Mouse (Mus musculus) stomach, embryonic 14.5 days (tissue): ENCODE measurements around the gene Nudt3. TPM values are rescaled to one million over a fixed set of nuclear protein-coding genes. Genes with fewer than 3 reads are reported as not detected.
A peak's percentile ranks its signal among the peaks of the same experiment; 100 is the strongest.

ENCODE experiments used
- ATAC-seq: fragments of 200-750 bp; cut with Nextera tagmentation; 2 replicates; pipeline ENCODE4 v1.8.0; 2017; ENCODE audit warnings: low read depth, moderate TSS enrichment; ENCODE audit not compliant: insufficient number of reproducible peaks, insufficient read depth, low FRiP score
- H3K27ac ChIP-seq: fragments of 300-500 bp; sonication (generic); 2 replicates; pipeline ENCODE4 v1.5.1; 2014; ENCODE audit warnings: mild to moderate bottlenecking, low read length, moderate library complexity, mixed read lengths
- H3K27me3 ChIP-seq: fragments of 300-500 bp; sonication (generic); 2 replicates; pipeline ENCODE4 v1.6.1; 2014; ENCODE audit warnings: low read length, control low read depth, mixed read lengths; ENCODE audit not compliant: control insufficient read depth, insufficient read depth
- H3K36me3 ChIP-seq: fragments of 300-500 bp; sonication (generic); 2 replicates; pipeline ENCODE4 v1.6.1; 2014; ENCODE audit warnings: mild to moderate bottlenecking, control low read depth, low read length, moderate library complexity, mixed read lengths; ENCODE audit not compliant: control insufficient read depth, insufficient read depth
- H3K4me1 ChIP-seq: fragments of 300-500 bp; sonication (generic); 2 replicates; pipeline ENCODE4 v1.6.1; 2014; ENCODE audit warnings: low read length, control low read depth, mixed read lengths; ENCODE audit not compliant: control insufficient read depth, insufficient read depth
- H3K4me2 ChIP-seq: fragments of 300-500 bp; sonication (generic); replicated peaks from 2 replicates; pipeline ENCODE4 v1.6.1; 2014; ENCODE audit warnings: low read depth, low read length, control low read depth
- H3K4me3 ChIP-seq: fragments of 300-500 bp; sonication (generic); 2 replicates; pipeline ENCODE4 v1.5.1; 2014; ENCODE audit warnings: low read depth, low read length, control low read depth
- H3K9ac ChIP-seq: fragments of 300-500 bp; sonication (generic); replicated peaks from 2 replicates; pipeline ENCODE4 v1.6.1; 2014; ENCODE audit warnings: low read depth, mild to moderate bottlenecking, control low read depth, low read length, moderate library complexity, mixed read lengths
- H3K9me3 ChIP-seq: fragments of 300-500 bp; sonication (generic); 2 replicates; pipeline ENCODE4 v1.6.1; 2016; ENCODE audit warnings: low read depth, low read length, control low read depth; ENCODE audit not compliant: control insufficient read depth
- WGBS: fragments of 180-500 bp; shearing (Covaris S2); extraction: QIAGEN DNeasy Blood & Tissue Kit; methylation state at CpG from one replicate; pipeline ENCODE4 v1.1.7; 2014; 5-methylcytosine and 5-hydroxymethylcytosine counted together
- polyA plus RNA-seq: library from polyadenylated mRNA; unstranded; fragments of >200 nt; fragmentation: Nextera tagmentation; extraction: Ambion mirVana; gene quantifications from 2 replicates; pipeline ENCODE4 v1.2.1, GENCODE M21; 2014

The Nudt3 gene
- polyA plus RNA-seq, 1 experiment from 2014 or later, result 44.2 TPM

GRCm38 (mm10) chr17:27621161-27621560 is 2.1 kb downstream of the Nudt3 start:
- ATAC-seq, result no peak
- peaks cover 24% of the 10 kb centered on the region for H3K4me1 ChIP-seq
- peak overlapping the region; percentile 99; the same call in 1 of the 2 replicates for H3K9ac ChIP-seq
- H3K9me3 ChIP-seq, result 0 out of 2 replicates have a peak, but pooled peaks cover 2% of the 10 kb centered on the region
- H3K36me3 ChIP-seq, result no peaks in the 10 kb centered on the region
- WGBS, result 48% methylated on average over 8 of the region's 8 CpGs
- no peaks in the 10 kb centered on the region for H3K27me3 ChIP-seq
- peak overlapping the region; percentile 56 for H3K4me2 ChIP-seq
- no peak overlapping the region for H3K27ac ChIP-seq
- H3K4me3 ChIP-seq, result peak overlapping the region; percentile 99

DNA sequence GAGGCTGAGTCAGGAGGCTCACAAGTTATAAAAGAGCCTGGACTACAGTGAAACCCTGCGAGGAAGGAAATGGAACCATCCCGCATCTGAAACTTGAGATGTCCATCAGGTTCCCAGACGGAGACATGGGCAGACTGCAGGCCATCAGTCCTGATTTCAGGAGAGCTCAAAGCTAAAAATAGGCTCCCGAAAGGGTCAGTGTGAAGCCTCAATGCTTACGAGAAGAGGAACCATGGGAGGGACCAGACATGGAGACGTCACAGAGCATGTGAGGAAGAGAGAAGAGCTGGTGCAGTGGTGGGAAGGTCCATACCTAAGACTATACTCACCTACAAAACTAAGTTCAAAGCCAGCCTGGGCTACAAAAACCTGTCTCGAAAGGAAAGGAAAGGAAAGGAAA is 7.9 kb downstream of the Nudt3 start:
- H3K9ac ChIP-seq, result no peak overlapping the region
- no peak overlapping the region for H3K4me2 ChIP-seq
- 69% methylated on average over 7 of the region's 7 CpGs for WGBS
- H3K27ac ChIP-seq, result no peak overlapping the region
- H3K4me1 ChIP-seq, result peaks cover 18% of the 10 kb centered on the region; the same call in 1 of the 2 replicates
- 0 out of 2 replicates have a peak, but pooled peaks cover 2% of the 10 kb centered on the region for H3K9me3 ChIP-seq
- no peaks in the 10 kb centered on the region for H3K27me3 ChIP-seq
- ATAC-seq, result no peak
- H3K36me3 ChIP-seq, result peaks cover 6% of the 10 kb centered on the region; the same call in 1 of the 2 replicates
- no peak overlapping the region for H3K4me3 ChIP-seq

- H3K36me3 ChIP-seq, result peaks cover 9% of the 10 kb centered on the region; the same call in 1 of the 2 replicates
- 0 out of 2 replicates have a peak, but pooled peaks cover 11% of the 10 kb centered on the region for H3K4me1 ChIP-seq
- H3K27me3 ChIP-seq, result no peaks in the 10 kb centered on the region
- H3K4me3 ChIP-seq, result no peak overlapping the region
- H3K27ac ChIP-seq, result no peak overlapping the region
- 0 out of 2 replicates have a peak, but pooled peaks cover 2% of the 10 kb centered on the region for H3K9me3 ChIP-seq
- H3K9ac ChIP-seq, result no peak overlapping the region
- no peak for ATAC-seq
- 80% methylated on average over 4 of the region's 4 CpGs for WGBS
- no peak overlapping the region for H3K4me2 ChIP-seq
These were observed 10.3 kb downstream of the Nudt3 start for GRCm38 (mm10) chr17:27613016-27613415.

DNA sequence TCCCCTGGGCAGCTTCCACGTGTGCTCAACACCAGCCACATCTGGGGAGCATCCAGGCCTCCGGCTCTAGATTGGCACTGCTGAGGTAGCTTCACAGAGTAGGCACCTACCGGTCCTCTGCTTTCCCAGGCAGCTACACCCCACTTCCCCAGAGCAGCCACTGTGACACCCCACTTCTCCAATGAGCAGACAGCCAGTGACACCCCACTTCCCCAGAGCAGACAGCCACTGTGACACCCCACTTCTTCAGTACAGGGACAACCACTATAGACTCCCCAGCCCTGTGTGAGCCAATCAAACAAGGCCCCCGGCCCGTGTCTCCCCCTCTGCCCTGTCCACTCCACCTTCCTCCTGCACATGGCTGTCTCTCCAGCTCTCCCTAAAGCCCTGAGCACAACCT is 11.3 kb downstream of the Nudt3 start:
- H3K4me1 ChIP-seq, result 0 out of 2 replicates have a peak, but pooled peaks cover 11% of the 10 kb centered on the region
- no peak overlapping the region for H3K4me3 ChIP-seq
- ATAC-seq, result no peak
- H3K27ac ChIP-seq, result no peak overlapping the region
- H3K27me3 ChIP-seq, result no peaks in the 10 kb centered on the region
- peaks cover 9% of the 10 kb centered on the region; the same call in 1 of the 2 replicates for H3K36me3 ChIP-seq
- WGBS, result 80% methylated on average over 5 of the region's 5 CpGs
- H3K9ac ChIP-seq, result no peak overlapping the region
- 0 out of 2 replicates have a peak, but pooled peaks cover 2% of the 10 kb centered on the region for H3K9me3 ChIP-seq
- H3K4me2 ChIP-seq, result no peak overlapping the region

DNA sequence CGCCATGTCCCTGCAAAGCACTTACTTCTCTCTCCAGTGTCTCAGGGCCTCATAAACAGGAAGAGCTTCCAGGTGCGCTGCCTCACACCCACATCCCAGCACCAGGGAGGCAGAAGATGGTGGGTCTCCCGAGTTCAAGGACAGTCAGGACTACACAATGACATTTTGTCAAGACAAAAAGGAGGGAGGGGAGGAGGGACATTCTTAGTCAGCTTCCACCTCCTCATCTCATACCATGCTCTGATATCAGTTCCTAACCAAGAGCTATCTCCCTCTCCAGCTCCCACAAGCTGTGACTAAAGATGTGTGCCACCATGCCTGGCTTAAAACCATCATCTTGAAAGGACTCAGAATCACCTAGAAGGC is 11.8 kb downstream of the Nudt3 start:
- H3K27me3 ChIP-seq, result no peaks in the 10 kb centered on the region
- H3K36me3 ChIP-seq, result peaks cover 9% of the 10 kb centered on the region; the same call in 1 of the 2 replicates
- H3K9me3 ChIP-seq, result 0 out of 2 replicates have a peak, but pooled peaks cover under 1% of the 10 kb centered on the region
- H3K9ac ChIP-seq, result no peak overlapping the region
- WGBS, result 52% methylated on average over 3 of the region's 3 CpGs
- no peak for ATAC-seq
- H3K27ac ChIP-seq, result no peak overlapping the region
- 0 out of 2 replicates have a peak, but pooled peaks cover 11% of the 10 kb centered on the region for H3K4me1 ChIP-seq
- H3K4me3 ChIP-seq, result no peak overlapping the region
- no peak overlapping the region for H3K4me2 ChIP-seq

GRCm38 (mm10) chr17:27610679-27611518 is 12.4 kb downstream of the Nudt3 start:
- 77% methylated on average over 10 of the region's 10 CpGs for WGBS
- Histone ChIP-seq H3K4me1 (0 out of 2 replicates have a peak, but pooled peaks cover 11% of the 10 kb centered on the region), H3K27me3 (no peaks in the 10 kb centered on the region), H3K9ac (no peak overlapping the region), H3K27ac (no peak overlapping the region), H3K4me3 (no peak overlapping the region), H3K9me3 (no peaks in the 10 kb centered on the region), H3K4me2 (no peak overlapping the region), H3K36me3 (peaks cover 9% of the 10 kb centered on the region; the same call in 1 of the 2 replicates)
- ATAC-seq, result no peak

- ATAC-seq, result no peak
- Histone ChIP-seq H3K36me3 (peaks cover 9% of the 10 kb centered on the region; the same call in 1 of the 2 replicates), H3K4me2 (no peak overlapping the region), H3K9ac (no peak overlapping the region), H3K27me3 (no peaks in the 10 kb centered on the region), H3K4me1 (0 out of 2 replicates have a peak, but pooled peaks cover 11% of the 10 kb centered on the region), H3K9me3 (no peaks in the 10 kb centered on the region), H3K4me3 (no peak overlapping the region), H3K27ac (no peak overlapping the region)
- WGBS, result 88% methylated on average over 7 of the region's 7 CpGs
These were observed 13.7 kb downstream of the Nudt3 start for GRCm38 (mm10) chr17:27609576-27609975.

- Histone ChIP-seq H3K9ac (no peak overlapping the region), H3K36me3 (no peaks in the 10 kb centered on the region), H3K4me2 (no peak overlapping the region), H3K9me3 (no peaks in the 10 kb centered on the region), H3K4me3 (no peak overlapping the region), H3K4me1 (no peaks in the 10 kb centered on the region), H3K27me3 (no peaks in the 10 kb centered on the region), H3K27ac (no peak overlapping the region)
- ATAC-seq, result no peak
- WGBS, result 80% methylated on average over 21 of the region's 21 CpGs
These were observed 19.6 kb downstream of the Nudt3 start for GRCm38 (mm10) chr17:27603522-27604234.
